Mouse (Mus musculus) Patski (cell line): ENCODE measurements around the gene Gm20388. TPM values are rescaled to one million over a fixed set of nuclear protein-coding genes. Genes with fewer than 3 reads are reported as not detected.

ENCODE experiments used
- ATAC-seq: fragments of 100-300 bp; one replicate; pipeline ENCODE4 v1.8.0; 2021
- CTCF ChIA-PET: fragments of 350-600 bp; sonication (Branson Sonifier 250); formaldehyde crosslinking; loops from one replicate; lab custom pipeline; 2022; ENCODE audit warnings: inconsistent platforms; lab: Charles Lee
- POLR2A ChIA-PET: fragments of 350-600 bp; sonication (Branson Sonifier 250); formaldehyde crosslinking; loops from one replicate; lab custom pipeline; 2022; ENCODE audit warnings: antibody characterized with exemption, inconsistent platforms; lab: Charles Lee
- DNase-seq: peaks from one replicate; pipeline ENCODE4 v3.0.0-alpha.2; 2011; ENCODE audit warnings: low read depth, low spot score
- H3K27me3 ChIP-seq: fragments of 371-371 bp; one replicate; pipeline ENCODE4 v1.5.1; 2021
- CTCF ChIP-seq: fragments of 100-300 bp; IDR thresholded peaks from one replicate; pipeline ENCODE4 v1.5.1; 2021
- in situ Hi-C: fragments of 300-500 bp; cut with MboI; formaldehyde crosslinking; loops from 3 replicates; pipeline ENCODE4 v1.11.1; 2018; ENCODE audit warnings: low pct_unique_long_range_greater_than_20kb, mixed read lengths
- polyA plus RNA-seq: library from polyadenylated mRNA; unstranded; gene quantifications from one replicate; pipeline ENCODE4 v1.2.3, GENCODE M21; 2021

Gene Gm20388
- polyA plus RNA-seq, 1 experiment from 2014 or later = 86.7 TPM

DNA sequence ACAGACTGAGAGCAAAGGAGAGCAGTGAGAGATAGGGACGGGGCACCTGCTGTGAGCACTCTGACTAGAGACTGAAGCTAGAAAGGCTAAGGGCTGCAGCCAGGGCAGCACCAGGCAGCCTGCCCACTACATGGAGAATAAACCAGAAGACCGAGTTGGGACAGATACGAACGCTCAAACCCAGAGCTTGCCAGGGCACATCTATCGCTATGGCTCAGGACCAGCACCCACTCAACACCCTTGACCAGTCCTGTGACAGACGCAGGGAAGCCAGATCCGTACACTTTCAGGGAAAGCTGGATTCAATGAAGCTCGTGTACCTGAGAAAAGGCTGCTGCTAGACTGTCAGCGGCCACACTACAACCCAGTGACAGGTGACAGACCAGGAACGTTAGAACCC lies 674.9 kb downstream of the Gm20388 start:
- H3K27me3 ChIP-seq = no peaks in the 10 kb centered on the region
- ChIA-PET POLR2A (no interaction called here), CTCF (interaction anchor here (2.1 kb wide), 1 partner anchor 11 kb away, joined by 10 read pairs; no protein-coding TSS in a partner anchor)
- in situ Hi-C loops = no loop called here
- ATAC-seq = no peak
- no peak for DNase-seq
- no peak for TF ChIP-seq CTCF

DNA sequence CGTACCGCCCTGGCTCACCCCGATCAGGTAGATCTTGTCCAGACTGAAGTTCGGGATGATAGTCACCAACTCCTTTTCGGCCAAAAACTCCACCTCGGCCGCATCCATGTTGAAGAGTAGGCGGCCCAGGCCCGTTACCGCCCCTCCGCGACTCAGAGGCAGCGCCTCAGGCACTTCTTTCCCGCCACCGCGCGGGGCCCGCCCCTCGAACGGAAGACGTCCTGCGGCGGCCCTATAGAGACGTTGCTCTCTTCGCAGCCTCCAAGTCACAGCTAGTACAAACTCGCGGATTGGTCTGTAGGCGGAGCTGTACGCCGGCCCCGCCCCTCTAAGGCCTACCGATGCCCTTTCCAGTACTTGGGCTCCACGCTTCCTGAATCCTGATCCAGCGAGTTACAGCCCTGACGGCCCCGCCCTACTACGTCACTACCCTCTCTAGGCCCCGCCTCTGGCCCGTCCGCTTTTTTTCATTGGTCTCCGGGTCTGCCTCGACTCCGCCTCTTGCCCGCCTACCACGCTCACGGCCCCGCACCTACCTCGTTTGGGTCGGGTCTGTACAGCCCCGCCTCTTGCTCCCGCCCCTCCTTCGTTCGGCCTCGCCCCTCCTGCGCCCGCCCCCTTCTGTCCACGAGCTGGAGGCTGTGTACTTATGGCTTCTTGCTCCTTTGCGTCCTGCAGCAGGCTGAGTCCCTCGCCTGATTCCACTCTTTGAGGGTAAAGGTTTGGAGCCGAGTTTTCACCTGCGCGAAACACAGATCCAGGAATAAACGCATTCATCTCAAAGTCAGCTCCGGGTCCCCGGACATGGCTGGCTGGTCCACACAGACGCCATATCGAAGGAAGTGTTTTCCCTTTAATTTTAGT lies 678.5 kb downstream of the Gm20388 start, which contains the start of gene Gins2:
Gene Gins2, minus strand, starts transcription at position 397 of the 864 bp plus-strand sequence.
- no peaks in the 10 kb centered on the region for H3K27me3 ChIP-seq
- TF ChIP-seq CTCF = no peak
- in situ Hi-C loops = no loop called here
- ChIA-PET CTCF (interaction anchor here (0.8 kb wide), 1 partner anchor 14 kb away, joined by 3 read pairs; no protein-coding TSS in a partner anchor), POLR2A (interaction anchor here (1.0 kb wide), 1 partner anchor 121 kb away, joined by 3 read pairs; no protein-coding TSS in a partner anchor)
- peak; percentile 96 for ATAC-seq
- DNase-seq = peak; percentile 96

- no peak for TF ChIP-seq CTCF
- no peak for DNase-seq
- ATAC-seq = no peak
- ChIA-PET POLR2A (interaction anchor here (0.6 to 1.0 kb wide), 2 partner anchors 27 to 122 kb away, joined by 3 read pairs; no protein-coding TSS in a partner anchor), CTCF (no interaction called here)
- H3K27me3 ChIP-seq = no peaks in the 10 kb centered on the region
- in situ Hi-C loops = no loop called here
Measured at GRCm38 (mm10) chr8:120589921-120590320, 679.3 kb downstream of the Gm20388 start.

DNA sequence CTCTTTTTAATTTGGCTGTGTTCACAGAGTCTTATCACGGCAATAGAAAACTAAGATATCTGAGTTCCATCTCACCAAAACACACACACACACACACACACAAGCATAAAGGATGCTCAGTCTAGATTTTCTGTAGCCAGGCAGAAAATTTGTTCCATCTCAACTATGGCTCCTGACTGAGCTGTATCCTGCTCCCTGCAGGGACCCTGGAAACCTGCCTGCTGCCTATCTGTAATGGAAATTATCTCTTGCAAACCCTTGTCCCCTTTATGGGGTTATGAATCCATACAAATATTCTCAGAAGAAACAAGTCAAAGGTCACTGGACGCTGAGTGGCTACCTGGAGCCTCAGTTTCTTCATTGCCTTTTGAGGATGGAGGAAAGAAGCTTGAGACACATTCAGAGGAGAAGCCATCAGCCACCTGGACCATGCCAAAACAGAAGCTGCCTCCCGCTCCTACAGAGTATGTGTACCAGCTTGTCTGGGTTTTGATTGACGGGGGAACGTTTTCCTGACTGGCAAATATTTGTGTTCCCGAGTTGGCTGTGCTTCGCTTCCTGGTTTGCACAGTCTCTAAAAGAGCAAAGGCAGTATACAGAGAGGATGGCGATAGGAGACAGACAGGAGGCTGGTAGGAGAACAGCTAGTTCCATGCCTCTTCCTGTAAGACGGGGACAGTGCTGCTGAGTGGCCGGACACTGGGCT lies 681.1 kb downstream of the Gm20388 start:
- no peaks in the 10 kb centered on the region for H3K27me3 ChIP-seq
- ATAC-seq (no peak), DNase-seq (no peak)
- ChIA-PET POLR2A (no interaction called here), CTCF (interaction anchor here (1.0 to 1.1 kb wide), 2 partner anchors 181 to 413 kb away, joined by 3 read pairs; no protein-coding TSS in a partner anchor)
- in situ Hi-C loops = no loop called here
- TF ChIP-seq CTCF = no peak

GRCm38 (mm10) chr8:120594571-120594970 lies 683.9 kb downstream of the Gm20388 start:
- H3K27me3 ChIP-seq = no peaks in the 10 kb centered on the region
- no peak for DNase-seq
- ChIA-PET POLR2A (no interaction called here), CTCF (interaction anchor here (0.7 to 1.3 kb wide), 4 partner anchors 15 to 96 kb away, joined by 3 to 4 read pairs (median 4); no protein-coding TSS in a partner anchor)
- TF ChIP-seq CTCF = no peak
- in situ Hi-C loops = no loop called here
- no peak for ATAC-seq

DNA sequence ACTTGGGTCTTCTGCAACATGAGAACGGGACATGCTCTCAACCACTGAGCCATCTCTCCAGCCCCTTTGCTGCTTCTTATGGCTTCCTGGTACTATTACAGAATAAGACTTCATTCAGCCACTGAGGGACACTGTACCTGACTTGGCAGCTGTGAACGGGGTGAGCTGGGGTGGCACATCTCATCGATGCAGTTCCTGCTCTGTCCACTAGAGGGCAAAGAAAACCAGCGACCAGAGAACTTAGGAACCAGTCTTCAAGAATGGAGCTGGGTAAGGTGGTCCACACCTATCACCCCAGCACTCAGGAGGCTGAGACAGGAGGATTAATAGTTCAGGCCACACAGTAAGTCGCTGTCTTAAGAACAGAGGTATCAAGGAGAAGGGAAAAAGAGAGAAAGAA lies 685.3 kb downstream of the Gm20388 start:
- POLR2A ChIA-PET = no interaction called here
- TF ChIP-seq CTCF = peak; percentile 93
- no peak for DNase-seq
- ATAC-seq = no peak
- in situ Hi-C loops = loop anchor here (5.0 kb wide), 1 partner anchor 269 kb away; no protein-coding TSS in a partner anchor
- CTCF ChIA-PET = interaction anchor here (0.7 to 2.2 kb wide), 15 partner anchors 11 to 417 kb away, joined by 3 to 14 read pairs (median 4); no protein-coding TSS in a partner anchor
- H3K27me3 ChIP-seq = no peaks in the 10 kb centered on the region

GRCm38 (mm10) chr8:120598579-120598978 lies 687.9 kb downstream of the Gm20388 start:
- ATAC-seq (no peak), DNase-seq (no peak)
- TF ChIP-seq CTCF = no peak
- POLR2A ChIA-PET = no interaction called here
- in situ Hi-C loops = loop anchor here (5.0 kb wide), 1 partner anchor 271 kb away; no protein-coding TSS in a partner anchor
- CTCF ChIA-PET = interaction anchor here (1.8 to 2.2 kb wide), 2 partner anchors 10 to 28 kb away, joined by 6 to 9 read pairs; no protein-coding TSS in a partner anchor
- H3K27me3 ChIP-seq = no peaks in the 10 kb centered on the region

GRCm38 (mm10) chr8:120599504-120599903 lies 688.9 kb downstream of the Gm20388 start:
- ChIA-PET CTCF (interaction anchor here (0.7 to 2.2 kb wide), 7 partner anchors 10 to 421 kb away, joined by 3 to 9 read pairs (median 5); no protein-coding TSS in a partner anchor), POLR2A (interaction anchor here (0.6 to 0.7 kb wide), 3 partner anchors 78 to 284 kb away, joined by 4 to 5 read pairs (median 4); no protein-coding TSS in a partner anchor)
- H3K27me3 ChIP-seq = no peaks in the 10 kb centered on the region
- ATAC-seq (no peak), DNase-seq (no peak)
- TF ChIP-seq CTCF = peak; percentile 73
- in situ Hi-C loops = loop anchor here (5.0 kb wide), 1 partner anchor 272 kb away; no protein-coding TSS in a partner anchor

- CTCF ChIA-PET = interaction anchor here (0.9 to 1.2 kb wide), 2 partner anchors 15 to 283 kb away, joined by 3 to 4 read pairs; no protein-coding TSS in a partner anchor
- in situ Hi-C loops = no loop called here
- H3K27me3 ChIP-seq = no peaks in the 10 kb centered on the region
- ATAC-seq = no peak
- no peak for DNase-seq
- TF ChIP-seq CTCF = no peak
- POLR2A ChIA-PET = no interaction called here
Measured at GRCm38 (mm10) chr8:120602672-120603071, 692.0 kb downstream of the Gm20388 start.

DNA sequence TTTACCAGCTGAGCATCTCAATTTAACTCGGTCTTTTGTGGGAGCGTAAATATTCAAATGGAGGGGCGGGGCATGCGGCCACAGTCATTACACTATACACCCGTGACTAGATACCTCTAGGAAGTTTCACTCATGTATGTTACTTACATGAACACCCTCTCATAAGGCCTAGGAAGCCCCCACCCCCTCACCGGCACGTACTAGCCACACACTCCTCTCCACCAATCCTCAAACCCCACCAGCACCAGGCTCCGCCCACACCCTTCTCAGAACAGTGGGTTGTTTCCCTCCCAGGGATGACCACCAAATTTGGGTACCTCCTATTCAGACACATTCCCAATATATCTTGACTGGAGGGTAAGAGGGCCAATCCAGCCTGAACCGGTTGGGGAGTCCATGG lies 696.8 kb downstream of the Gm20388 start:
- TF ChIP-seq CTCF = no peak
- CTCF ChIA-PET = no interaction called here
- H3K27me3 ChIP-seq = no peaks in the 10 kb centered on the region
- POLR2A ChIA-PET = no interaction called here
- in situ Hi-C loops = no loop called here
- ATAC-seq = no peak
- DNase-seq = no peak
